Mouse (Mus musculus): Measurements from ENCODE around the gene Nkd1.
A peak's percentile ranks its signal among the peaks of the same experiment; 100 is the strongest.

Gene Nkd1

DNA sequence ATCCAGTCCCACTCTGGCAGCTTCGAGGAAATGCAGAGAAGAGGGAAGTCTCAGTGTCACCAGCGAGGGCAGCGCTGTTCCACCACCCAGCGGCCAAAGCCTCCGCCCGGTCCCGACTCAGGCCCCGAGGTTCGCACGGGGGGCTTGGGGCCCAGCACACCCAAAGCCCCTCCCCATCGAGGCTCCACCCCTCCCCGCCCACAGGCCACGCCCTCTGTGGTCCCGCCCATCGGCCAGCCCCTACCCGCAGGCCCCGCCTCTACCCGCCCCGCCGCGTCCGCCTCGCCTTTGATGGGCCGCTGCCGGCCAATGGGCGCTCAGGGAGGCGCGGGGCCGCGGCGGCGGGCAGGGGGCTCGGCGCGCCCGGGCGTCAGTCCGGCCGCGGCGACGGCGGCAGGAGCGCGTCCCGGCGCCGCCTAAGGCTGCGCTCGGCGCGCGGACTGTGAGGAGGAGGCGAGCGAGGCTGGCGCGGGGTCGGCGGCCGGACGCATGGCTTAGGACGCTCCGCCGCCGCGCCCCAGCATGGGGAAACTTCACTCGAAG, at the start of gene Nkd1:
Nkd1 (plus strand) TSS at position 370 of the 543 bp plus-strand sequence.
- peak; percentile 78 for DNase-seq (ENCODE audit: low spot score)

- DNase-seq (ENCODE audit: low spot score): no peak
Observed at GRCm38 (mm10) chr8:88481290-88481689, 39.9 kb upstream of the Nkd1 start.

GRCm38 (mm10) chr8:88488391-88488829, 32.7 kb upstream of the Nkd1 start:
- no peak for DNase-seq (ENCODE audit: low spot score)

GRCm38 (mm10) chr8:88494076-88494475, 27.1 kb upstream of the Nkd1 start:
- no peak for DNase-seq (ENCODE audit: low spot score)

DNA sequence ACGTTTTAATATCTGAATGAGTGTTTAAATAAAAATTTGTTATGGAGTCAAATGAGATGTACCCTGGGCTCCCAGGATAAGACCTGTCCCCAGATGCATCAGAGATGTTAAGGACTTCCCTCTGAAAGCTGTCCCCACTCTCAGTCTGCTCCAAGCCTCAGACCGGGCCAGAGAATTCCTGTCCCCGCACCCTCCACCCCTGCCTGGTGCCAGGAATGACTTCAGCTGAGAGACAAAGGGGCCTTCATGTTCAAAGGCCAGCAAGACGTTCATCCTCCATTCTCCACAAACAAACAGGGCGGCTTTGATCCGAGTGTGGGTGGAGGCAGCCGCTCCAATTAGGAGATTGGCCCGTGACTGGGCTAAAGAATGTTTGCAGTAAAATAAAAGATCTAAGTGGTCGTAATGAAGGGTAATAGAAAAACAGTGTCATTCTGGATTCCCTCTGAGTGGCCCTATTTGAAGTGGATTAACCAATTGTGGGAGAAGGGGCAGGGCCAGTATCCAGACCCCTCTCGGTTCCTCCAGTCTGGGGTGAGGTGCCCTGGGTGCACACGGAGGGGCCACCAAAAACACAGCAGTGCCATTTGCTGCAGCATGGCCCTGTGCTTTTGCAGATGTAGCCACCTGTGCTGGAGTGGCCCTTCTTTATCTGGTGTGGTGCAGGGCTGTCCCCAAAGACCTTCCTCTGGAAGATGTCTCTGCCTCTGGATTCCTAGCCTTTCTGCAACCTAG, 25.9 kb upstream of the Nkd1 start:
- no peak for DNase-seq (ENCODE audit: low spot score)

DNA sequence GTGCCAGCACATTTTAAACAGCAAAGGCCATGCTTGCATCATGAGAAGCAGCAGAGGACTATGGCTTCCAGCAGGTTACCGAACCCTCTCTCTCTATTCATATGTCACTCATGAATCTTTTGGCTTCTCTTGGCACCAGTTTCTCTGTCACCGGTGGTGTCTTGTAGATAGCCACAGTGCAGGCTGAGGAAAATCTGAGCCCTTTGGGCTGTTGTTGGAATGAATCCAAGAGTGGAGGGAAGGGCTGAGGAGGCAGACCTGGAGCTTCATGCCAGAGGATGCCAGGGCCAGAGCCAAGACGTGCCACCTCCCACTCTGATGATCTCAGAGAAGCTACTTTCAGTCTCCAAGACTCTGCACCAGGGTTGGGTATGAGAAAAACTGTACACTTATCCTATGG, 19.0 kb upstream of the Nkd1 start:
- DNase-seq (ENCODE audit: low spot score): no peak

GRCm38 (mm10) chr8:88506981-88507380, 14.2 kb upstream of the Nkd1 start:
- DNase-seq (ENCODE audit: low spot score): no peak

- DNase-seq (ENCODE audit: low spot score): no peak
Observed at GRCm38 (mm10) chr8:88511061-88511460, 10.1 kb upstream of the Nkd1 start.

GRCm38 (mm10) chr8:88512094-88512794, 8.9 kb upstream of the Nkd1 start:
- no peak for DNase-seq (ENCODE audit: low spot score)

- DNase-seq (ENCODE audit: low spot score): no peak
Observed at GRCm38 (mm10) chr8:88518047-88518446, 3.1 kb upstream of the Nkd1 start.

DNA sequence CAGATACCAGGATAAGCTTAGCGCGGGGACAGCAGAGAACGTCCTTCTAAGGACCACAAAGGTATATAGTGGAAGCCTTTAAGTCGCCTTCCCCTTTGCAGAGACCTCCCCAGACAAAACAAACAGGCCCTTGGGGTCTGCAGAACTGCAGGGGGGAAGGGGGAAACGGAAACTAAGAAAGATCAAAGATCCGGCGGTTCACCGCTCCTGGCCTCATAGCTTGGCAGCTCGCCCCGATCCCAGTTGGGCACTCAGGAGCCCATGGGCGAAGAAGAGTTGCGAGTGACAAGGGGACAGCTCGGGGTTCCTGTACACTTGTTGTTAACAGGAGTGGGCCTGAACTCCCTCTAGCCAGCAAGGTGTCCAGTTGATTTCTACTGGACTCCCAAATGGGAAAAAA, 773 bp upstream of the Nkd1 start:
- DNase-seq (ENCODE audit: low spot score): no peak

- no peak for DNase-seq (ENCODE audit: low spot score)
Observed at GRCm38 (mm10) chr8:88521541-88522414, 624 bp downstream of the Nkd1 start.

- no peak for DNase-seq (ENCODE audit: low spot score)
Observed at GRCm38 (mm10) chr8:88522433-88523030, 1.4 kb downstream of the Nkd1 start.

DNA sequence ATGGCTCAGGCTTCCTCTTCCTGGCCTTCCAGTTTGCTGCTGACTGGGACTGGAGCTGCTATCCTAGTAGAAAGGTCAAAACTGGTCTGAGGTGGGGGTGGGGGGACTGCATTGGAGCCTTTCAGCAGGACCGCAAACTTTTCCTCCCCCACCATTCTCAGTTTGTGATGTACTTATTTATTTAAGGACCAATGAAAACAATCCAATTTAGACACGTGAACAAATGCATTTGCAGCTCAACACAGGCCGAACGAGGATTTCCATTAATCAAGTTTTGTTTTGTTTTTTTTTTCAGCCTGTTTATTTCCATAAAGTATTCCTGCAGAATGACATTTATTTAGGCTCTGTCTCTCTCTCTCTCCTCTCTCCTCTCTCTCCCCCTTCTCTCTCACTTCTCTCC, 2.5 kb downstream of the Nkd1 start:
- DNase-seq (ENCODE audit: low spot score): no peak

GRCm38 (mm10) chr8:88524132-88524531, 3.0 kb downstream of the Nkd1 start:
- DNase-seq (ENCODE audit: low spot score): no peak

DNA sequence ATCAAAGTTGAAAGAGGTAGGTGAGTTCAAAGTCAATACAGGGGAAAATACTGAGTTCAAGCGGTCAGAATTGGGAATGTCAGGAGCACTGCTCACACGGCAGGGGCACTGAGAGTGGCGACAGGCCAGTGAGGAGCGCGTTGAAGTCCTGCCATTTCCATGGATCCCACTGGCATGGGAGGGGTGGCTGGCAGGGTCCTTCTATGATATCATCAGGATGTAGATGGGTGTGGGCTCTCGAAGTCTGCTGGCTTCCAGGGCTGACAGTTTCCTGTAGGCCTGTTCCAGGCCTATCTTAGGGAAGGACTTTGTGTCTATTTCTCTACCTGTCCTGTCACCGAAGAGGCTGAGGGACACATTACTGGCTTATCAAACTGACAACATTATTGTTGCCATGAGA, 3.7 kb downstream of the Nkd1 start:
- no peak for DNase-seq (ENCODE audit: low spot score)

DNA sequence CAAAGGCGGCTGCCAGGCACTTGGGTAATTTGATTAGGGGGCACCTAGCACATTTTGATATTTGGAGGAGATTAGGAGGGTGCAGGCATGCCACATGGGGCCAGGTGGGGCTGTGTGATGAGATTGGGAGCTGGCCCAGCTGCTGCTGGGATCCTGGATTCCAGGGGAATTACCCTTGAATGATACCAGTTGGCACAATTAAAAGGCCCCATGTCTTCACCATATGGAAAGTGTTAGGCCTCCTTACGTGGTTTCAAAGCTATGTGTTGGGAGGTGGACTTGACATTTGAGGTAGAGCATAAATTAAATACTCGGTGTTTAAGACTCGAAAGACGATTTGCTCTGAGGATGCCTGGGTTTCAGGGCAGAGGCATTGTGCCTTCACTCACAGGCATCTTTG, 5.1 kb downstream of the Nkd1 start:
- DNase-seq (ENCODE audit: low spot score): no peak

DNA sequence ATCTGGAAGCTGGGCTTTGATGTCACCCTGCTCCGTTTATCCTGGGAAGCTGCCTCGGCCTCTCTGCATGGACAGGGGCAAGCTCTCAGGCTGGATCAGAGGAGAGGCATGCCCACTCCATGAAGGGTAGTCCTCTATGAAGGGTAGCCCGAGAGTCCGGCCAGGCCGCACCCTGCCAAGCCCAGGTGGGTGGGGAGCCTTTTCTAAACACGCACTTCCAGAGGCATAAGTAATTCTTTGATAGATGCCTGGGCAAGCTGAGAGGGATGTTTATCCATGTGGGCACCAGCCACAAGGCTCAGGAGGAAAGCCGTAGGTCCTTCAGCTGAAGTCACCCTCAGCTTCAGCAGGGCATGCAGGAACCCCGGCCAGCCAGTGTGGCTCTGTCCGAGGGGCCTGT, 7.0 kb downstream of the Nkd1 start:
- no peak for DNase-seq (ENCODE audit: low spot score)

DNA sequence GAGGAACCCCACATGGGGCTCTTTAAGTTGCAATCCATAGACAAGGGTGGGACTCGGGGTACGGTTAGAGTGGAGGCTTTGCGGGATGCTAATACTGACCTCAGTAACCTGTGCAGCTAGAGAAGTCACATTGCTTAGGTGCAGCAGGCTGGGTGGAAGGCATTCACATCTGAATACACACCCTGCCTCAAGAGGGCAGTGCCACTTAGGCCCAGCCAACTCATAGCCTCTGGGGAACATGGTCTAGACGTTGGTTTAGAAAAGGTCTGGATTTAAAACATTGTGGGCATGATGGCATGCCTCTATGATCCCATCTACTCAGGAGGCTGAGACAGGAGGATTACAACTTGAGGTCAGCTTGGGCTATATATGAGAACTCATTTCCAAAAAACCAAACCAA, 8.6 kb downstream of the Nkd1 start:
- DNase-seq (ENCODE audit: low spot score): no peak

GRCm38 (mm10) chr8:88537081-88537480, 15.9 kb downstream of the Nkd1 start:
- no peak for DNase-seq (ENCODE audit: low spot score)

DNA sequence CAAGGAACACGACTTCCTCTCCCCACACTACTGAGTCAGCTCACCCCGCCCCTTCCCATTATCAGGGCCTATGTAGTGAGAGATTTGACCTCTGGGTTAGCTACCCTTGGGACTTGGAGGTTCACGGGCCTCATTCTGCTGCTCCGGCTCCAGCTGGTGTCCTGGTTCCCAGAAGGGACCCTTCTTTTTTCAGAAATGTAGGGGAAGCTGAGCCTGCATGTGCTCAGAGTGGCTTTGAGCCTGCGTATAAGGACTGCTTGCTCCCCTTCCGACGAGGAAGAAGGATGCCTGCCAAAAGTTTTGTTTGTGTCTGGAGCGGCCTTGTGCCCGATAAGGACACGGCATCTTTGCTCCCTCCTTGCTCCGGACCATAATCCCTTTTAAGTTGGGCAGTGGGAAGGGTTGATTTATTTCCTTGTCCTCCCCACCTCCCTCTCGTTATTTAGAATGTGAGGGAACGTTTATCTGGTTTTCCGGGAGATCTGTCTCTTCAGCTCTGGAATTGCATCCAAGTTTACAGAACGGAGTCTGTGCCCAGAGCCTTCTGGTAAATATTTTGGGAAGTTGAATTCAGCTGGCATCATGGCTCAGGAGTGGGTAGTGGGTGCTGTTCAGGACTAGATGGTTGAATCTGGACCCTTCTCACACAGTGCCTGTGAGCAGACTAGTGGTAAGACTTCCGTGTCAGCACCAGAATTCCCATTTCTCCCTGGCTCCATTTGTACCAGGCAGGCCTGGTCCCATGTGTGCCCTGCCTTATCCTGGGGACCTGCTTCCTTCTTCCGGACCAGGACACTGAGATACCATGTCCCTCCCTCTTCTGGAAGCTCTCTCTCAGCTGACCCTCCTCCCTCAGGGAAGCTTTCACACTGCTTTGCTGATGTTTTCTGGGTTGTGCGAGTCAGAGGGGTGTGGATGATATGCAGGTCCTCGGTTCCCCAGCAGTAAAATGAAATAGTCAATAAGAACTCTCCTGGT, 17.1 kb downstream of the Nkd1 start:
- DNase-seq (ENCODE audit: low spot score): no peak

Measured in ovary, postnatal 10 days (tissue).